Mouse (Mus musculus): ENCODE measurements at regions not wholly inside any gene's neighbourhood (a gene's known extent, or its start where the extent isn't known, plus 50 kb on each side); places are given as distances from the start of the nearest gene placed in this dataset.

DNA sequence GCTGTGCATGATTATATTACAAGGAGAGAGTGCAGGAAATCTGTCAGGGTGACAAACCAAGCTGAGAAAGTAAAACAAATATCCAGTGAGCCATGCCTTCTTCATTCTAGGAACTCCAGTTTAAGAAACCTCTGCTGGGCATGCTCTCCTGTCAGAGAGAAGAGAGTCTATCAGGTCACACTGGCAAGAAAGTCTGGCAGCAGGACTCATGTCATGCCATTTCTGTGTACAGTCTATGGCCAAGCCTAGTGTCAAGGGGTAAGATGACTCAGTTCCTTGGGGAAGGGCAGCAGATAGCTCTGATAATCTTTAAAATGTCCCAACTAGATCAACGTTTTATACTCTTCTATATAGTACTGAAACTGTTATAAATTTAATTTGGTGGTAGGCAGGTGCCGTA is 128.0 kb upstream of the Npvf start:
- Histone ChIP-seq H3K4me2 (no peak overlapping the region), H3K4me3 (no peak overlapping the region), H3K4me1 (peaks cover 19% of the 10 kb centered on the region), H3K9me3 (no peaks in the 10 kb centered on the region), H3K27ac (0 out of 2 replicates have a peak overlapping the region, but pooled peaks have one; percentile 10), H3K9ac (no peak overlapping the region), H3K27me3 (replicated peaks) (no peaks in the 10 kb centered on the region), H3K36me3 (replicated peaks) (no peaks in the 10 kb centered on the region)
- 91% methylated on average over 2 of the region's 2 CpGs for WGBS
- ATAC-seq (replicated peaks): no peak

DNA sequence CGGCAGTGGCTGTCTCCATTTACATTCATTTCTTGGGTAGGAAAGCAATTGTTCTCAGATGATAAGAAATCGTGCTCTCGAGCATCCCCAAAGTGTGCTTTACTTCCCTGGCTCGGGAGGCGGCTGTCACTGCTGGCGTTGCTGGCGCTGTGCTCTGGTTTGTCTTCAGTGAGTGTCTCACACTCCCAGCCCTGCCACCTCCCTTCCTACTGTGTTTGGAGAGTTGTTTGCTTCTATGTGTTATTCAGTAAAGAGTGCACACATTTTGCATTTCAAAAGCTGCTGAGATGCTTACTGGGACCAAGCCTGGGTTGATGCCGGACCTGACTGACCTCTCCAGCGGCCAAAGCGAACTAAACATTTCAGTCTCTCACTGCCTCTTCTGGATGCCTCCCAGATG is 129.3 kb upstream of the Npvf start:
- 49% methylated on average over 10 of the region's 10 CpGs for WGBS
- H3K4me3 ChIP-seq: no peak overlapping the region
- no peak overlapping the region for H3K4me2 ChIP-seq
- no peaks in the 10 kb centered on the region for H3K9me3 ChIP-seq
- H3K36me3 ChIP-seq (replicated peaks): no peaks in the 10 kb centered on the region
- H3K9ac ChIP-seq: no peak overlapping the region
- peaks cover 7% of the 10 kb centered on the region for H3K4me1 ChIP-seq
- no peak for ATAC-seq (replicated peaks)
- no peaks in the 10 kb centered on the region for H3K27me3 ChIP-seq (replicated peaks)
- H3K27ac ChIP-seq: peak overlapping the region; percentile 64

DNA sequence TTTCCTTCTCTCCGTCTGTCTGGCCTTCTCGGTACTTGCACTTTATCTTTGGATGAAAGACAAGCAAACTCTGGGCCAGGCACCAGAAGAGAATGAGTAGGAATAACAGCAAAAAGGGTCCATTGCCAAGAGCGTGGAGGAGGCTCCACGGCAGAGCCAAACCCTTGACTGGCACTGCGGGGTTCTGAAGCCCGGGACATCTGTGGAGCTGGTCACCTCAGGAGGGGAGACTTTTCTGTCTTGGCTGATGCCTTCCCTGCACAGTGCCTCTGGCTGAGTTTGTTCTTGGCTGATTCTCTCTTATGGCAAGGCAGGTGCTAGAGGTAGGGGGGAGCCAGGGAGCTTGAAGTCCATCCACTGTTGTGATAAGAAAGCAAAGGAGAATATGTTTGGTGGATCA is 130.1 kb upstream of the Npvf start:
- no peaks in the 10 kb centered on the region for H3K9me3 ChIP-seq
- peak overlapping the region; percentile 48 for H3K27ac ChIP-seq
- H3K27me3 ChIP-seq (replicated peaks): no peaks in the 10 kb centered on the region
- no peak for ATAC-seq (replicated peaks)
- no peak overlapping the region for H3K4me3 ChIP-seq
- H3K9ac ChIP-seq: no peak overlapping the region
- H3K4me1 ChIP-seq: peaks cover 7% of the 10 kb centered on the region
- H3K4me2 ChIP-seq: no peak overlapping the region
- WGBS: 80% methylated on average over 6 of the region's 6 CpGs
- H3K36me3 ChIP-seq (replicated peaks): no peaks in the 10 kb centered on the region

GRCm38 (mm10) chr6:50787666-50788065 is 133.4 kb upstream of the Npvf start:
- WGBS: 94% methylated on average over 8 of the region's 8 CpGs
- no peak overlapping the region for H3K27ac ChIP-seq
- ATAC-seq (replicated peaks): no peak
- H3K4me2 ChIP-seq: no peak overlapping the region
- no peak overlapping the region for H3K4me3 ChIP-seq
- H3K9me3 ChIP-seq: no peaks in the 10 kb centered on the region
- peaks cover 7% of the 10 kb centered on the region for H3K4me1 ChIP-seq
- no peak overlapping the region for H3K9ac ChIP-seq
- no peaks in the 10 kb centered on the region for H3K27me3 ChIP-seq (replicated peaks)
- no peaks in the 10 kb centered on the region for H3K36me3 ChIP-seq (replicated peaks)

DNA sequence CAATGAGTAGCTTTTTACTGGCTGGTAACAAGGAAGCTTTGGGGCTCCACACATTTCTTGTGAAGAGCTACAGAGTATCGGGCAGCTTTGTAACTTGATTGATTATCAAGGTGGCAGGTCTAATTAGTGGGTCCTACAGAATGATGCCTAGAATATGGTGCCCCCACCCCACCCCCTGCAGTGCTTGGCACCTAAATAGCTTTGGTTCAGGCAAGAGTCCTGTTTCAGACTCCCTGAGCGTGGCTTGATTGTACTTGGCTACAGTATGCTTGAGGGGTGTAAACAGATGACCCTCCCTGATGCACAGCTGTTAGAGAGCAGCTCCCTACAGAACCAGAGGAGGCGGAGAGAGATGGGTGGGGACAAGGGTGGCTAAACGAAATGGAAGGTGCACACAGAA is 145.7 kb upstream of the Npvf start:
- Histone ChIP-seq H3K4me1 (peaks cover 9% of the 10 kb centered on the region; the same call in 1 of the 2 replicates), H3K27ac (no peak overlapping the region), H3K36me3 (replicated peaks) (no peaks in the 10 kb centered on the region), H3K4me3 (no peak overlapping the region), H3K9ac (no peak overlapping the region), H3K9me3 (no peaks in the 10 kb centered on the region), H3K27me3 (replicated peaks) (no peaks in the 10 kb centered on the region), H3K4me2 (no peak overlapping the region)
- 78% methylated on average over 4 of the region's 4 CpGs for WGBS
- ATAC-seq (replicated peaks): no peak

GRCm38 (mm10) chr6:50802956-50803355 is 148.7 kb upstream of the Npvf start:
- Histone ChIP-seq H3K9me3 (no peaks in the 10 kb centered on the region), H3K4me1 (peaks cover 16% of the 10 kb centered on the region), H3K36me3 (replicated peaks) (no peaks in the 10 kb centered on the region), H3K4me3 (no peak overlapping the region), H3K9ac (no peak overlapping the region), H3K27me3 (replicated peaks) (no peaks in the 10 kb centered on the region), H3K27ac (peak overlapping the region; percentile 35; the same call in 1 of the 2 replicates), H3K4me2 (no peak overlapping the region)
- no peak for ATAC-seq (replicated peaks)
- 44% methylated on average over 7 of the region's 7 CpGs for WGBS

DNA sequence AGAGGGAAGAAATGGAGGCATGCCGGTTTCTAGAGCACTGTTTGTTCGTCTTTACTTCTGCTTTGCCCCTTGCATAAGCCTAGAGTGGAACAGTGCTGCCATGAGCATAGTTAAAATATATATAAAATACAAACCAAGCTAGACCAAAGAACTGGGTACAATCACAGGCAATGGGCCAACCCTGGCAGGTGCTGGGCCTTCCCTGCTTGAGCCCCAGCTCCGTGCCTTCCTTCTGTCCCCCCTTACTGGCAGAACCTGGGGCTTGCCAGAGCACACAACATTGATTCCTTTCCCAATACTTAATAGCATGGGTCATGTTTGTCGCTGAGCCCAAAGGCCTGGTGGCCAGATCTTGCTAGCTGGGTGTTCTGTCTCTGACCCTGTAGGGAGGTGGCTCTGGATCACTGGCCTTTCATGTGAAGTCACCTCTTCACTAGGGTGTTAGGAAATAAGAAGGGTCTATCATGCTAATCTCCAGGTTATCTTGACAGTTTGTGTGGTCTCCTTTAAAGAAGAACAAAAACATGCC is 150.3 kb upstream of the Npvf start:
- no peak overlapping the region for H3K4me2 ChIP-seq
- H3K9me3 ChIP-seq: no peaks in the 10 kb centered on the region
- H3K9ac ChIP-seq: no peak overlapping the region
- H3K27me3 ChIP-seq (replicated peaks): no peaks in the 10 kb centered on the region
- H3K4me3 ChIP-seq: no peak overlapping the region
- no peak for ATAC-seq (replicated peaks)
- WGBS: 85% methylated on average over 4 of the region's 4 CpGs
- H3K4me1 ChIP-seq: peaks cover 24% of the 10 kb centered on the region
- H3K27ac ChIP-seq: no peak overlapping the region
- H3K36me3 ChIP-seq (replicated peaks): no peaks in the 10 kb centered on the region

- Histone ChIP-seq H3K4me1 (peaks cover 26% of the 10 kb centered on the region), H3K36me3 (replicated peaks) (no peaks in the 10 kb centered on the region), H3K4me2 (no peak overlapping the region), H3K27ac (no peak overlapping the region), H3K27me3 (replicated peaks) (no peaks in the 10 kb centered on the region), H3K9me3 (no peaks in the 10 kb centered on the region), H3K4me3 (no peak overlapping the region), H3K9ac (no peak overlapping the region)
- 19% methylated on average over 7 of the region's 7 CpGs for WGBS
- peak; percentile 77 for ATAC-seq (replicated peaks)
Observed at GRCm38 (mm10) chr6:50806376-50807077, 152.3 kb upstream of the Npvf start.

GRCm38 (mm10) chr6:50807187-50808012 is 153.2 kb upstream of the Npvf start:
- H3K36me3 ChIP-seq (replicated peaks): no peaks in the 10 kb centered on the region
- WGBS: 46% methylated on average over 19 of the region's 19 CpGs
- peaks cover 26% of the 10 kb centered on the region for H3K4me1 ChIP-seq
- no peak overlapping the region for H3K4me3 ChIP-seq
- no peaks in the 10 kb centered on the region for H3K9me3 ChIP-seq
- no peak overlapping the region for H3K9ac ChIP-seq
- no peaks in the 10 kb centered on the region for H3K27me3 ChIP-seq (replicated peaks)
- H3K4me2 ChIP-seq: no peak overlapping the region
- peak; percentile 72 for ATAC-seq (replicated peaks)
- H3K27ac ChIP-seq: no peak overlapping the region

- no peak overlapping the region for H3K4me2 ChIP-seq
- no peak overlapping the region for H3K9ac ChIP-seq
- H3K4me1 ChIP-seq: peaks cover 21% of the 10 kb centered on the region
- no peak for ATAC-seq (replicated peaks)
- WGBS: 7% methylated on average over 4 of the region's 4 CpGs
- H3K27ac ChIP-seq: no peak overlapping the region
- no peaks in the 10 kb centered on the region for H3K27me3 ChIP-seq (replicated peaks)
- no peaks in the 10 kb centered on the region for H3K9me3 ChIP-seq
- H3K36me3 ChIP-seq (replicated peaks): no peaks in the 10 kb centered on the region
- no peak overlapping the region for H3K4me3 ChIP-seq
Observed at GRCm38 (mm10) chr6:50808126-50808525, 153.9 kb upstream of the Npvf start.

GRCm38 (mm10) chr6:50808811-50809668 is 154.8 kb upstream of the Npvf start:
- 44% methylated on average over 24 of the region's 24 CpGs for WGBS
- no peaks in the 10 kb centered on the region for H3K9me3 ChIP-seq
- peaks cover 17% of the 10 kb centered on the region for H3K4me1 ChIP-seq
- no peak overlapping the region for H3K9ac ChIP-seq
- no peak overlapping the region for H3K4me2 ChIP-seq
- ATAC-seq (replicated peaks): no peak
- no peak overlapping the region for H3K27ac ChIP-seq
- H3K4me3 ChIP-seq: no peak overlapping the region
- no peaks in the 10 kb centered on the region for H3K27me3 ChIP-seq (replicated peaks)
- no peaks in the 10 kb centered on the region for H3K36me3 ChIP-seq (replicated peaks)

GRCm38 (mm10) chr6:50809669-50809983 is 155.4 kb upstream of the Npvf start:
- H3K36me3 ChIP-seq (replicated peaks): no peaks in the 10 kb centered on the region
- no peaks in the 10 kb centered on the region for H3K9me3 ChIP-seq
- no peak overlapping the region for H3K4me3 ChIP-seq
- H3K9ac ChIP-seq: no peak overlapping the region
- no peak for ATAC-seq (replicated peaks)
- H3K27ac ChIP-seq: no peak overlapping the region
- 40% methylated on average over 4 of the region's 4 CpGs for WGBS
- H3K27me3 ChIP-seq (replicated peaks): no peaks in the 10 kb centered on the region
- H3K4me1 ChIP-seq: peaks cover 17% of the 10 kb centered on the region
- H3K4me2 ChIP-seq: no peak overlapping the region

Measured in midbrain, embryonic 15.5 days (tissue).